Mouse (Mus musculus) liver, adult (tissue): ENCODE measurements at regions not wholly inside any gene's neighbourhood (a gene's known extent, or its start where the extent isn't known, plus 50 kb on each side); places are given as distances from the start of the nearest gene placed in this dataset.

Source experiments
- GATA4 ChIP-seq: IDR thresholded peaks from 2 replicates; pipeline ENCODE4 v1.6.1; 2014; ENCODE audit warnings: mild to moderate bottlenecking, low read length; ENCODE audit not compliant: insufficient replicate concordance

GRCm38 (mm10) chr2:103906581-103907184, 51.1 kb upstream of the Lmo2 start:
- TF ChIP-seq GATA4: no peak
